Comparison of ENCODE assay signal across 30 mouse cellular contexts in genomic region chr15:68011162-68011561, GRCm38 (mm10).
DNase-seq lines count a peak whose midpoint lies in the region; ATAC-seq and TF ChIP-seq lines count a peak whose summit lies in the region.
"Had no signal": no experiment of that assay in that cellular context is flagged by ENCODE, and none has a peak within 500 bp of the region (broad histone marks: within the 10 kb centered on the region; RNA-seq: fewer than 3 reads in every experiment).

No protein-coding gene starts in this region.

- in situ Hi-C loops in CH12.LX (cut with MboI; ENCODE audit: low pct_ligation_motif_present, low pct_unique_long_range_greater_than_20kb, low sequenced_read_pairs) = no loop called here

- DNase-seq in embryonic facial prominence, embryonic 14.5 days (ENCODE audit: low spot score) = peak; percentile 41
- no peak for DNase-seq in embryonic facial prominence, embryonic 10.5 days (ENCODE audit: low spot score)
- peak; percentile 68 for DNase-seq in CH12.LX (ENCODE audit: extremely low read depth)
- DNase-seq in splenic B cell, adult 2 months (ENCODE audit: low read depth, low spot score) = peak; percentile 5
- DNase-seq in heart, postnatal 36 days = no peak
- DNase-seq in spleen, postnatal 36 days (ENCODE audit: low spot score in 2 of 2) = no peak
- DNase-seq: adrenal gland, adult 2 months; adrenal gland, postnatal 36 days; cerebellum, adult 11-12 months; gastrocnemius, postnatal 25 days; heart, adult 18-20 months; kidney, adult 18-20 months; kidney, postnatal 36 days; left cerebral cortex, postnatal 4 days; liver, embryonic 13.5 days; lung, adult 2 months; lung, postnatal 10 days; midbrain, embryonic 14.5 days; retina, postnatal 1 day; right cerebral cortex, postnatal 14 days; thymus, adult 2 months; thymus, postnatal 36 days had no signal

- H3K9me3 ChIP-seq in embryonic facial prominence, embryonic 14.5 days (ENCODE audit: control insufficient read depth, low read length) = no peaks in the 10 kb centered on the region
- H3K9me3 ChIP-seq in embryonic facial prominence, embryonic 10.5 days = no peaks in the 10 kb centered on the region
- no peaks in the 10 kb centered on the region for H3K9me3 ChIP-seq in CH12.LX (replicated peaks; ENCODE audit: low read length)
- H3K9me3 ChIP-seq: heart, embryonic 12.5 days; hindbrain, embryonic 10.5 days; hindbrain, embryonic 15.5 days; kidney, embryonic 15.5 days; liver, embryonic 13.5 days; megakaryocyte, embryonic 14.5 days had no signal

- TF ChIP-seq CTCF in CH12.LX (conservative IDR thresholded peaks at IDR 0.05 in 1 of 2, IDR thresholded peaks at IDR 0.05 in 1 of 2; ENCODE audit: low read depth in 2 of 2, low read length in 2 of 2) = no peak

- dilution Hi-C loops in CH12.LX (cut with MboI; ENCODE audit: extremely low pct_ligation_motif_present, extremely low pct_unique_long_range_greater_than_20kb, low sequenced_read_pairs) = no loop called here

- no peaks in the 10 kb centered on the region for H3K79me2 ChIP-seq in CH12.LX (replicated peaks; ENCODE audit: control insufficient read depth, extremely low read depth, insufficient read depth, poor library complexity, severe bottlenecking)

- no peaks in the 10 kb centered on the region for H3K4me1 ChIP-seq in embryonic facial prominence, embryonic 14.5 days (ENCODE audit: control insufficient read depth, insufficient read depth, low read length)
- H3K4me1 ChIP-seq in embryonic facial prominence, embryonic 10.5 days = peaks cover 4% of the 10 kb centered on the region; the same call in 1 of the 2 replicates
- H3K4me1 ChIP-seq in CH12.LX (ENCODE audit: control insufficient read depth in 1 of 2, insufficient read depth in 2 of 2) = peaks cover 0 to 14% of the 10 kb centered on the region in 2 experiments; a peak in 2 of 4 replicates
- H3K4me1 ChIP-seq: heart, embryonic 12.5 days; hindbrain, embryonic 10.5 days; hindbrain, embryonic 15.5 days; kidney, embryonic 15.5 days; liver, embryonic 13.5 days; megakaryocyte, embryonic 14.5 days had no signal

- no peak overlapping the region for H3K27ac ChIP-seq in embryonic facial prominence, embryonic 14.5 days (replicated peaks; ENCODE audit: low read depth, low read length)
- H3K27ac ChIP-seq in embryonic facial prominence, embryonic 10.5 days (replicated peaks) = no peak overlapping the region
- no peak overlapping the region for H3K27ac ChIP-seq in CH12.LX (ENCODE audit: insufficient read depth, low read depth)
- H3K27ac ChIP-seq: hindbrain, embryonic 10.5 days; hindbrain, embryonic 15.5 days; kidney, embryonic 15.5 days; liver, embryonic 13.5 days had no signal

- H3K4me2 ChIP-seq in embryonic facial prominence, embryonic 14.5 days (ENCODE audit: low read depth, low read length) = no peak overlapping the region
- no peak overlapping the region for H3K4me2 ChIP-seq in CH12.LX (ENCODE audit: insufficient read depth, low read depth, poor library complexity, severe bottlenecking)
- H3K4me2 ChIP-seq: heart, embryonic 12.5 days; hindbrain, embryonic 15.5 days; kidney, embryonic 15.5 days; liver, embryonic 13.5 days had no signal

- no peak overlapping the region for H3K4me3 ChIP-seq in embryonic facial prominence, embryonic 14.5 days (ENCODE audit: low read depth, low read length)
- H3K4me3 ChIP-seq in embryonic facial prominence, embryonic 10.5 days = no peak overlapping the region
- no peak overlapping the region for H3K4me3 ChIP-seq in CH12.LX (replicated peaks in 1 of 3; ENCODE audit: low read depth in 2 of 3, low read length in 2 of 3, poor library complexity in 1 of 3)
- H3K4me3 ChIP-seq: heart, embryonic 12.5 days; hindbrain, embryonic 10.5 days; hindbrain, embryonic 15.5 days; kidney, embryonic 15.5 days; liver, embryonic 13.5 days; megakaryocyte, embryonic 14.5 days had no signal

- WGBS in embryonic facial prominence, embryonic 14.5 days = 67% methylated on average over 1 of the region's 1 CpGs
- 87% methylated on average over 1 of the region's 1 CpGs for WGBS in embryonic facial prominence, embryonic 10.5 days

- no peaks in the 10 kb centered on the region for H3K36me3 ChIP-seq in embryonic facial prominence, embryonic 14.5 days (ENCODE audit: control insufficient read depth, insufficient read depth, low read length)
- H3K36me3 ChIP-seq in embryonic facial prominence, embryonic 10.5 days (replicated peaks) = no peaks in the 10 kb centered on the region
- no peaks in the 10 kb centered on the region for H3K36me3 ChIP-seq in CH12.LX (replicated peaks in 1 of 2; ENCODE audit: control insufficient read depth in 1 of 2, insufficient read depth in 1 of 2, low read length in 1 of 2)
- no peaks in the 10 kb centered on the region for H3K36me3 ChIP-seq in splenic B cell, adult 2 months (ENCODE audit: control insufficient read depth, insufficient read depth, low read length, poor library complexity, severe bottlenecking)
- H3K36me3 ChIP-seq: heart, embryonic 12.5 days; hindbrain, embryonic 10.5 days; hindbrain, embryonic 15.5 days; kidney, embryonic 15.5 days; liver, embryonic 13.5 days had no signal

- H3K27me3 ChIP-seq in embryonic facial prominence, embryonic 14.5 days (replicated peaks; ENCODE audit: control insufficient read depth, insufficient read depth, low read length) = no peaks in the 10 kb centered on the region
- no peaks in the 10 kb centered on the region for H3K27me3 ChIP-seq in embryonic facial prominence, embryonic 10.5 days (replicated peaks; ENCODE audit: low read depth, poor library complexity, severe bottlenecking)
- H3K27me3 ChIP-seq in CH12.LX (replicated peaks) = no peaks in the 10 kb centered on the region
- no peaks in the 10 kb centered on the region for H3K27me3 ChIP-seq in splenic B cell, adult 2 months (ENCODE audit: control insufficient read depth, insufficient read depth, low read length, poor library complexity, severe bottlenecking)
- H3K27me3 ChIP-seq: heart, embryonic 12.5 days; kidney, embryonic 15.5 days; liver, embryonic 13.5 days; megakaryocyte, embryonic 14.5 days had no signal

- intact Hi-C loops in heart, postnatal 36 days (cut with DNase I) = no loop called here

- ATAC-seq in embryonic facial prominence, embryonic 14.5 days (ENCODE audit: low read depth) = no peak
- ATAC-seq in common myeloid progenitor, adult 5-6 weeks (replicated peaks; ENCODE audit: low read depth, poor library complexity, severe bottlenecking) = peak; percentile 73
- ATAC-seq: CD4-positive, CD25-positive, alpha-beta regulatory T cell, adult 4 months; forebrain, embryonic 14.5 days had no signal

- no peak overlapping the region for H3K9ac ChIP-seq in embryonic facial prominence, embryonic 14.5 days (ENCODE audit: low read depth, low read length)
- no peak overlapping the region for H3K9ac ChIP-seq in CH12.LX (ENCODE audit: insufficient read depth, low read depth)
- H3K9ac ChIP-seq: heart, embryonic 12.5 days; hindbrain, embryonic 15.5 days; kidney, embryonic 15.5 days; liver, embryonic 13.5 days had no signal

- TF ChIP-seq EP300 in CH12.LX (IDR thresholded peaks at IDR 0.05; ENCODE audit: low read length) = 0 out of 2 replicates have a peak, but pooled peaks have one; percentile 21

- TF ChIP-seq RAD21 in CH12.LX (IDR thresholded peaks at IDR 0.05; ENCODE audit: low read depth, low read length) = no peak

- no peak for TF ChIP-seq POLR2A in CH12.LX (IDR thresholded peaks at IDR 0.05; ENCODE audit: low read depth, low read length)

TF ChIP-seq in CH12.LX, 34 proteins besides CTCF, POLR2A, EP300 and RAD21:
- TF ChIP-seq MAFK (IDR thresholded peaks at IDR 0.05; ENCODE audit: insufficient replicate concordance, low read length) (peak; percentile 65), UBTF (IDR thresholded peaks at IDR 0.05; ENCODE audit: low read depth, low read length) (no peak)

Comparison
In these comparisons a context has a peak if more than half of its experiments do, and no peak if none do; other contexts are left out.
1. DNase-seq: peak in embryonic facial prominence, embryonic 14.5 days (single experiment), CH12.LX (single experiment) and splenic B cell, adult 2 months (single experiment); none in embryonic facial prominence, embryonic 10.5 days (single experiment), heart, postnatal 36 days (0 of 2) and spleen, postnatal 36 days (0 of 2).